8 mouse cellular contexts compared by ENCODE assay signal in genomic region chr10:121516008-121516600, GRCm38 (mm10). TPM values are rescaled to one million over a fixed set of nuclear protein-coding genes. Genes with fewer than 3 reads are reported as not detected.
A peak's percentile ranks its signal among the peaks of the same experiment; 100 is the strongest.
DNase-seq lines count a peak whose midpoint lies in the region; ATAC-seq and TF ChIP-seq lines count a peak whose summit lies in the region.

No protein-coding gene starts in this region.

- peak; percentile 56 for DNase-seq in adipocyte (ENCODE audit: low spot score)
- peak; percentile 63 to 66 for DNase-seq in gastrocnemius, adult 8-10 months (ENCODE audit: low spot score in 2 of 2)
- peak; percentile 87 for DNase-seq in induced T-regulatory cell, adult 2 months (ENCODE audit: low read depth)
- peak; percentile 70 to 86 for DNase-seq in left cerebral cortex, adult 2 months (ENCODE audit: extremely low spot score in 1 of 2, low spot score in 2 of 2)
- peak; percentile 71 for DNase-seq in right cerebral cortex, postnatal 25 days
- DNase-seq in urinary bladder, postnatal 25 days (ENCODE audit: low spot score): peak; percentile 87

- H3K27ac ChIP-seq in left cerebral cortex, adult 2 months: no peak overlapping the region

- peak; percentile 92 for ATAC-seq in common myeloid progenitor, adult 5-6 weeks (replicated peaks; ENCODE audit: low read depth, poor library complexity, severe bottlenecking)
- peak; percentile 99 for ATAC-seq in megakaryocyte, adult 5-6 weeks (ENCODE audit: poor library complexity, severe bottlenecking)

- no peak overlapping the region for H3K4me3 ChIP-seq in left cerebral cortex, adult 2 months

- peak; percentile 94 for TF ChIP-seq CTCF in left cerebral cortex, adult 2 months (IDR thresholded peaks at IDR 0.05)

- intact Hi-C loops in left cerebral cortex, adult 2 months (cut with DNase I): loop anchor here (1.0 kb wide), 1 partner anchor 106 kb away; no protein-coding TSS in a partner anchor

RNA-seq across cellular contexts. Expression of gene Rassf3, which starts 40.0 kb away (rescaled TPM):
- total RNA-seq in common myeloid progenitor, adult 5-6 weeks (2017): 17.6 and 20.8 TPM in 2 replicates
- total RNA-seq in gastrocnemius, adult 8-10 months (2022): 10 to 100 TPM; 23.3 to 43.2 (median 31.1) TPM
- 10 to 100 TPM; 39.4 to 40.1 TPM for total RNA-seq in left cerebral cortex, adult 2 months (2021)
- 65.7 and 65.8 TPM in 2 replicates for total RNA-seq in megakaryocyte, adult 5-6 weeks (2015)
- 56.4 and 56.8 TPM in 2 replicates for total RNA-seq in megakaryocyte, adult 5-6 weeks (2017)
